Mouse (Mus musculus) thymus, postnatal 25 days (tissue): ENCODE measurements at regions not wholly inside any gene's neighbourhood (a gene's known extent, or its start where the extent isn't known, plus 50 kb on each side); places are given as distances from the start of the nearest gene placed in this dataset.
"Not testable (repeated sequence)": the region's sequence is repeated elsewhere in the genome, so short reads cannot be mapped to it uniquely, and the experiment has no call there.

ENCODE experiments used
- DNase-seq: peaks from one replicate; pipeline ENCODE4 v3.0.0; 2022

DNA sequence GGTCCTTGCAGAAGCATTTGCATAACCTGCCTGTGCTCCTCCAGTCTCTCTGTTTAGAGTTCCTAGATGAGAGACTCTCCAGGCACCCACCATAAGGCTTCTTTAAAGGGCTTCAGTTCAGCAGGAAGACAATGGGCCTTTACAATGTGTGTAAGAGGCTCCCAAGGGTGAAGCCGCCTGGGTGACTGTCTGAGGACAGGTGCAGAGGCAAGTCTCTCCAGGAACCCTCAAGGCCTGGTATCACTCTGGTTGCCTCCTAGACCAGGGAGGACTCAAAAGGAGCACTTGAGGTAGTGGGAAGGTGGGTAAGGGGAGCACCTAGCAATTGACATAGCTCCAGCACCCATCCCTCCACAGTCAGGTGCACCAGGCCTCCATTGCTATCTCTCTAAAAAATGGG, 55.8 kb upstream of the Irx2 start:
- no peak for DNase-seq

GRCm38 (mm10) chr13:72574126-72574525, 54.5 kb upstream of the Irx2 start:
- DNase-seq = not testable (repeated sequence)

- no peak for DNase-seq
Measured at GRCm38 (mm10) chr13:72576485-72576884, 52.1 kb upstream of the Irx2 start.

GRCm38 (mm10) chr13:72578416-72578815, 50.2 kb upstream of the Irx2 start:
- no peak for DNase-seq
